Mouse (Mus musculus): ENCODE results near the gene Card14.
"Not testable (repeated sequence)": the region's sequence is repeated elsewhere in the genome, so short reads cannot be mapped to it uniquely, and the experiment has no call there.

The Card14 gene

DNA sequence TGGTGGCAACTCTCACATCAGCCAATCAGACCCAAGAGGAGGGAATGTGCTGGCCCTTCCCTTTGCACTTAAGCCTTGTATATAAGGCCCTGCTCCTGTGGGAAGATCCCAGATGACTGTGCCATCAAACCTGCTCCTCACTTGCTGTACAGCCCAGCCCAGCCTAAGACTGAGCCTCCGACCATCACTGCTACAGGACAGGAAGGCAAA, at the start of gene Card14:
TSS of gene Card14 (plus strand) at position 111 of the 210 bp plus-strand sequence.
- DNase-seq: no peak

DNA sequence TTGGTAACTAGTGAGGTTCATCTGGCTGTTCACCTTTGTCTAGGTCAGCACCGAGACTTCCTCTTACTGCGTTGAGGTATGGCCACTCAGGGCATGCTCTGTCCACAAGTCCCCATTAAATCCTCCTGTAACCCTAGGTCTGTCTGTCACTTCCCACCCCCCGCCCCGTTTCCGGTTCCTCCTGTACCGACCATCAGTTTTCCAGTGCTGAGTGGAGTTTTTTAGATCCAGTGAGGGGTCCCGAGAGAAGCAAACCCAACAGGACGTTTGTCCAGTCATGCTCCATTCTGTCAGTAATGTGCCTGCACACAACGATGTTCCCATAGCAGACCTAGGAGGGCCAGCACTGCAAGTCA, 49.4 kb upstream of the Card14 start:
- DNase-seq: no peak

DNA sequence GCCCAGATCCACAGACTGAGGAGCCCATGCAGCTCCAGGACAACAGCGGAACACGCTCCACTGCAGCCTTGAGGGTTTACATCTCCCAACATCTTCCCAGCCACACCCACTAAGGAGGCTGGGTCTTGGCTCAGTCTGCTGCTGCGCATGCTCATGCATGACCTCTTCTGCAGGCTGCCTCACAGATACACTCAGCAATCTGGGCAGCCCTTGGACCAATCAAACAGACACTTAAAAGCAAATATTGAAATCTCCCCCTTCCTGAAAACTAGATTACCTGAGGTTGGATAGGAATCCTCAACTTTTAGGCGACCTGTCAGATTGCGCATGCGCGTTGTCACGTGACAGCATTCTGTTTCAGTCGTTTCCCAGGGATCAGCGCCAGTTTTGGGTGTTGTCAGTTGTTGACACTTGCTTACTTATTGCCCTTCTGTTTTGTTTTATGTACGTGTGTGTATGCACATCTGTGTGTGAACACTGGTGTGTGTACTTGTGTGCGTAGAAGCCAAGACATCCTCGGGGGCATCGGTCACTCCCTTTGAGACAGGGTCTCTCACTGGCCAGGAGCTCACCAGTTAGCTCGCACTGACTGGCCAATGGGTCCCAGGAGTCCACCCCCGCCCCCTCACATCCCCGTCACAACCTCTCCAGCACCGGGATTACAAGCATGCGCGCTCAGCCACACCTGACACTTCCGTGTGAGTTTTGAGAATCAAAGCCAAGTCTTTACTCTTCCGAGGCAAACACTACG, 48.8 kb upstream of the Card14 start:
- peak; percentile 59 for DNase-seq

DNA sequence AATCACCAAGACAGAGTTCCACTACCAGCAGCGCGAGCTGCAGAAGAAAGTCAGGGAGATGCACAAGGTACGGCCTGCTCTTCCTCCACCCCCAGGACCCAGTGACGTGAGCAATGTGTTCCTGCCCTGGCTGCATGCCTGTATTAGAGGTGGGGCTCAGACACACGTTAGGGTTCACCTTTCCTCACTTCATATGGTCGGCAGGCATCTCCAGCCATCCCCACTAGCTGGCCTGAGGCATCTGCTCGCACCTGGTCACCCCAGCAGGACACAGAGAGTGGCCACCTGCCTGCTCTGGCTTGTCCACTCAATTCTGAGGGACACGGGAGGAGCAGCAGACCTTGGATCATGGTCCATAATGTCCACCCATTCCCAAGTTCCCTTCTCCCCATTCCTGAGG, 47.6 kb upstream of the Card14 start:
- no peak for DNase-seq

DNA sequence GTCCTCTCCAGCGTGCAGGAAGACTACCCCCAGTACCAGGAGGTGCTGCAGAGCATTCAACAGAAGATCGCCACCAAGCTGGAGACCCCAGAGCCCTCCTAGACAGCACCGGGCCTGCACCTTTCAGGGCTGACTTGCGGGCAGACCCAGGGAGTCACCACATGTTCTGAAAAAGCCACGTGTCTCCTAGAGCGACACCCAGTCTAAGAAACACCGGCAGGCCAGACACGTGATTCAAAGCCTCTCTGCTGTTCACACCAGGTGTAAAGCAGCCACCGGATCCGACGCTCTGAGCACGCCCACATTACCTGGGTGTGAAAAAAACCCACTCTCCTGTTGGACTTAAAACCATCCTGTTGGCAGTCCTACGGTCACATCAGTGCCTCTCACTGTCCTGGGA, 43.2 kb upstream of the Card14 start:
- DNase-seq: no peak

DNA sequence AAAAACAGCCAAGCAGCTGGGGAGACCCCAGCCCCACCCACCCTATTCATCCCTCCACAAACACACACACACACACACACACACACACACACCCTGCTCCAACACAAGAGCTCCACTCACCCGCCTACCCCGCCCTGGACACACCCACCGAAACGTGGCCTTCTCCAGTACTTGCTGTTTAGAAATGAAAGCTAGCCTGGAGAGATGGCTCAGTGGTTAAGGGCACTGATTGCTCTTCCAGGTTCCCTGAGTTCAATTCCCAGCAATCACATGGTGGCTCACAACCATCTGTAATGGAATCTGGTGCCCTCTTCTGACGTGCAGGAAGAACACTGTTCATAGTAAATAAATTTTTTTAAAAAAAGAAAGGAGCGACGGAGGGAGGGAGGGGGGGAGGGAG, 41.8 kb upstream of the Card14 start:
- no peak for DNase-seq

DNA sequence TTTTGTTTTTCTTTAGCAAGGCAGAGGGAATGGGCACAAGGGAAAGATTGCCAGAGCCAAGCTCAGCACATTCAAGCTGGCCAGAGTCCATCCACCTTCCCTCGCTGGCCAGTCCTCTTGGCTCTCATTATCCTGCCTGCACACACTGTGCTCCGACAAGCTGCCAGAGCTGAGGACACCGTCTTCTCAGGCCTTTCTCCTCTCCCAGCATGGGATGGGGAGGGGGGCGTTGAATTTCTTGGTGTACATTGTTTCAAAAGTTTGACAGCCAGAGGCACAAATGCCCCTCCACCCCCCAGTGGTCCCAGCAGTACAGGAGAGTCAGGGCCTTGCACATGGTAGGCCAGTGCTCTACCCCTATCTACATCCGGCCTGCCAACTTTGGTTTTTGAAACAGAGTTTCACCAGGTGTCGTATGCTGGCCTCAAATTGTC, 40.3 kb upstream of the Card14 start:
- no peak for DNase-seq

DNA sequence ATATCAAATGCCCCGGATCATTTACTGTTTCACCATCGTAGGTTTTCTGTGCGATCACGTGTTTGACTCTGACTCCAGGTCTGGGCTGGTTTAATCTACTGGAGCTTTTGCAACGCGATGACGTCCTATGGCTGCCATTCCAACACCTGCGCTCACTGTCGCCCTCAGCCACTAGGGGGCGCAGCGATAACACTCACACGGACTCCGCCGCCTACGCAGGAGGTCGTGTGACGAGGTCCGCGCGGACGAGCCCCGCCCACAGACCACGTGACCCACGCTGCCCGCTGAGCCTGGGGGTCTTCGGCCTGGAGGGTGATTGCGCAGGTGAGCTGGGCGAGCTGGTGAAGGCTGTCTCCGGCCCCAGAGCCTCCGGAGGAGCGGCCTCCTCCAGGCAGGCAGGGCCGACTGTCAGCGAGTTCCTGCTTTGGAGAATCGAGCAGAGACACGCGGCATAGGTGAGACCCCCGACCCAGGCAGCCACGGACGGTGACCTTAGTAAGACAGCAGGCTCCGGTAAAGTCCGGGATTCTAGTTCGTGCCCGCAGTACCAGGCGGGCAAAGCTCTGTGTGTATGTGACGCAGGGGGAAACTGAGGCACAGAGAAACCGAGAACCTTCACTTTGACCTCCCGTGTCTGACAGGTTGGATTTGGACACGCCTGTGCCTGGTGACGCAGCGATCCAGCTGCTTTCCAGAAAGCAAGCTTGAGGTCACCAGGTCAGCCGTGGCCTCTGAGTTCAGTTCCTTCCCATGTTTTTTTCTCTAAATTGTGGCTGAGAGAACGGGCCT, 39.6 kb upstream of the Card14 start, which contains the start of gene Gaa:
TSS of gene Gaa (plus strand) at position 120 of the 789 bp plus-strand sequence.
- DNase-seq: peak; percentile 97

DNA sequence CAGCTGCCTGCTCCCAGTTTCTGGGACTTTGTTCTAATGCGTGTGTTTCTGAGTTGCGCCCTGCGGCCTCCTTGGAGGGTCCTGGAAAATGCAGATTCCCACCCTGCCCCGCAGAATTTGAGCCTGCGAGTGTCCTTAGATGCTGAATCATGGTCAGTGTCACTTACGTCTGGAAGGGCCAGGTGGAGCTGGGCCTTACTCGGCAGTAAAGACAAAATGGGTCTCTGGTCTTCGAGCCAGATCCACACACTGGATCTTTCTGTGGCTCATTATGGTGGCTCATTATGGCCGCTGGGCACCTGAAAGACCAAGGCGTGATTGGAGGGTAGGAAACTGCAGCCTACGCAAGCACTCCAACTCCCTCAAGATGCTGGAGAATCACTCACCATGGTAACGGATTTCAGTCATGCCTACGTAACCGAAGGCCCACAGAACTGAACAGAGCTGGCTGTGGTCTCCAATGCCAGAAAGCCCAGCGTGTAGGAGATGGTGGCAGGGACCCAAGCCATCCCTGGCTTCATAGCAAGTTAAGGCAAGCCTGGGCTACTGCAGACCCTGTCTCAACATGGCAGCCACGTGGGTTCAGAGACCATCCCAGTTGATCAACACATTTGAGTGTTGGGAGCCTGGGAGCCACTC, 38.9 kb upstream of the Card14 start:
- DNase-seq: peak; percentile 35

DNA sequence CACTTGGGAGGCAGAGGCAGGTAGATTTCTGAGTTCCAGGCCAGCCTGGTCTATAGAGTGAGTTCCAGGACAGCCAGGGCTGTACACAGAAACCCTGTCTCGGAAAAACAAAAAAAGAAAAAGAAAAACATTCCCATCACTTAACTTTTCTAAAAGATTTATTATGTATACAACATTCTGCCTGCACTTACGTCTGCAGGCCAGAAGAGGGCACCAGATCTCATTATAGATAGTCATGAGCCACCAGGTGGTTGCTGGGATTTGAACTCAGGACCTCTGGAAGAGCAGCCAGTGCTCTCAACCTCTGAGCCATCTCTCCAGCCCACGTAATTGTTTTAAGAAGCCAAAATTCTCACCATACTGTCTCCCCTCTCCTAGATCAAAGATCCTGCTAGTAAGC, 35.1 kb upstream of the Card14 start:
- not testable (repeated sequence) for DNase-seq

DNA sequence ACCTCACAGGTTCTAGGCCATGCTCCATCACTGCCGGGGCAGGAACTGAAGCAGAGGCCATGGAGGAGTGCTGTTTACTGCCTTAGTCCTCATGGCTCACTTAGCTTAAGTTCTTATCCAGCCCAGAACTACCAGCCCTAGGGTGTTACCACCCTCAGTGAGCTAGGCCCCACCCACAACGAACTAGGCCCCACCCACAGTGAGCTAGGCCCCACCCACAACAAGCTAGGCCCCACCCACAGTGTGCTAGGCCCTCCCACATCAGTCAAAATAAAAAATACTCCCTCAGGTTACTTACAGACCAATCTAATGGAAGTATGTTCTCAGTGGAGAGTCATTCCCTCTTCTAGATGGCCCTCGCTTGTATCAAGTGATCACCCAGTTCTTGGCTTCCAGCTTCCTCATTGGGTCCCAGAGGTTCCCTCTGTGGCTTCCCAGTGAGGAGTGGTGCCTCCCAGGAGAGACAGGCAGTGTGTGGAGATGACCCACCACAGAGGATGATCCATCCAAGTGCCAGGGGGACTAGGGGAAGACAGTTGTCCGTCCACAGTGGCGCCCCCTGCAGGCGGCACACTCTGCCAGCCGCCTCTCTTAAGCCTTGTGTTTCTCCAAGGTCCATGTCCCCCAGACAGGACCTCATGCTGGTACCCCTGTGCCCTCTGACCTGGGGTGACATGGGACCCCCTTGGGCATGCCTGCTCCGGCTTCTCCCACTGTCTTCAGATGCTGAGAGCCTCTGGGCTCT, 34.2 kb upstream of the Card14 start:
- DNase-seq: no peak

DNA sequence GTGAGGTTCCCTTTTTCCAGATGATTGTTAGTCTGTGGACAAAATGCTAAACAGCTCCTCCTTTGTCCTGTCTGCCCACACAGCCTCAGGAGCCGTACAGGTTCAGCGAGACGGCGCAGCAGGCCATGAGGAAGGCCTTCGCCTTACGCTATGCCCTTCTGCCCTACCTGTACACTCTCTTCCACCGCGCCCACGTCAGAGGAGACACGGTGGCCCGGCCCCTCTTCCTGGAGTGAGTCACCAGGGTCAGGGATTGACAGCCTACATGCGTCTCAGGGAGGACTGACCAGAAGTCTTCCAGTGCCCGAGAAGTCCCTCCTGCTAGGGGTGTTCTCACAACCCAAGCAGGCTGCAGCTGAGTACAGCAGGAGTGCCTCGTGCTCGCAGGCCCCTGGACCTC, 26.5 kb upstream of the Card14 start:
- DNase-seq: no peak

DNA sequence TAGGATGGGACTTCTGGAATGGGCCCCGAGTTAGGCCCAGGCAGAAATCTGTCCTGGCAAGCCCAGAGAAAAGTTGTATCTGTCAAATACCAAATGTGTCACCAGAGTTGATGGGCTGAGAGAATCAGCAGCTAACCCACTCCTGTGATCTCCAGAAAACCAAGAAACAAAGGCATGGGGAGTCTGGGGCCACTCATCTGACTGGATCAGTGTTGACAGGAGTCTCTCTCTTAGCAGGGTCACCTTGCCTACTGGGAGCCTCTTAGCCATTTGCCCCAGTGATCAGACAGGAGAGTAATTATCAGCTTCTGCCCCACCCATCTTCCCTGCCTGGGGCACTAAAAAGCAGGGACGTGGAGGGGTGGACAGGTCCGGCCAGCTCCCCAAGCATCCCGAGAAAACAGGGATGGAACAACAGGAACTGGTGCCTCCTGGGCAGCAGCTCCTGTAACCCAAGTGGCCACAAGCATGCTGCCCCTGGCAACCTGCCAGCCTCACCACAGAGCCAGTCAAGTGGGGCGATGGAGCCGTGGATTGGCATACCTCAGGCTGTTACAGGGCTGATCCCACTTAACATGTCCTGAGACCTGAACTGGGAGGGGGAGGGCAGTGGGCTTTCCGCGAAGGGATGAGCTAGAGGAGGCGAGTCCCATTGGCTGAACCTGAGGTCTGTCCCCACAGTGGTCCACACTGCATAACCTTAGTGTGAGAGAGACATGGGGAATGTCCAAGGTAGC, 21.6 kb upstream of the Card14 start:
- DNase-seq: peak; percentile 43

DNA sequence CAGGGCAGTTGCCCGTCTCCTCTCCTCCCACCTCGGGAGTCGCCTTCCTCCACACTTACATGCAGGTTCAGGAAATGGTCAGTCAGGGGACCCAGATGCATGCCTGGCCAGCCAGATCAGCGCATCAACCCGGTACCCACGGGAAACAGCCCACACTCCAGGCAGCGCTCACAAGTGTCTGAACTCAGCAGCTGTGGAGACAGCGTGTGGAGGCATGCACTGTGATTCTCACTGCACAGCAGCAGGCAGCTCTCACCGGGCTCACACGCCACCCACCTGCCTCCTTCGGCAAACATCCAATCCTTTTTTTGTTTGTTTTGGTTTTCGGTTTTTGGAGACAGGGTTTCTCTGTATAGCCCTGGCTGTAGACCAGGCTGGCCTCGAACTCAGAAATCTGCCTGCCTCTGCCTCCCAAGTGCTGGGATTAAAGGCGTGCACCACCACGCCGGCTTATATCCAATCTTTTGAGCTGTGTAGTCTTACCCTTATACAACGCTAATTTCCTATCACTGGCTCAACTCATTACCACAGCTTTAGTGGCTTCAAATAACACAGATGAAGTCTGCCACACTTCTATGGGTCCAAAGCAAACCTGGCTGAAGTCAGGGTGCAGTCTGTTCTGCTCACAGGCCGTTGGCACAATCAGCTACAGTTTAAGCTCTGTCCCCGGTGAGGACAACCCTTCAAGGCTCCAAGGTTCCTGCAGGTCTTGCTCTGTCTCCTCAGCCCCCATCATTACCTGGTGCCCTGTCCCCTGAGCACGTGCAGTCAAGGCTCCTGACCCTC, 20.2 kb upstream of the Card14 start:
- DNase-seq: no peak

DNA sequence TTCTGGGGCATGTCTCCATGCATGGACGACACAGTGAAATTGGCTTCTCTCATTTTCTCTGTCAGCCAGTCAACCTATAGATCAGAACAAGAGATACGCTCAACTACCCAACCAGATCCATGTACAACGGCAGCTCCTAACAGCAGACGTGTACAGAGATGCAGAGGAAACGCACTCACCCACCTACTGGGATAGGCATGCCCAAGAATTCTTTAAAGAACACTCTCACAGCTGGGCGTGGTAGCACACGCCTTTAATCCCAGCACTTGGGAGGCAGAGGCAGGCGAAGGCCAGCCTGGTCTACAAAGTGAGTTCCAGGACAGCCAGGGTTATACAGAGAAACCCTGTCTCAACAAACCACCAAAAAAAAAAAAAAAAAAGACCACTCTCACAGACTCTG, 14.7 kb upstream of the Card14 start:
- not testable (repeated sequence) for DNase-seq

DNA sequence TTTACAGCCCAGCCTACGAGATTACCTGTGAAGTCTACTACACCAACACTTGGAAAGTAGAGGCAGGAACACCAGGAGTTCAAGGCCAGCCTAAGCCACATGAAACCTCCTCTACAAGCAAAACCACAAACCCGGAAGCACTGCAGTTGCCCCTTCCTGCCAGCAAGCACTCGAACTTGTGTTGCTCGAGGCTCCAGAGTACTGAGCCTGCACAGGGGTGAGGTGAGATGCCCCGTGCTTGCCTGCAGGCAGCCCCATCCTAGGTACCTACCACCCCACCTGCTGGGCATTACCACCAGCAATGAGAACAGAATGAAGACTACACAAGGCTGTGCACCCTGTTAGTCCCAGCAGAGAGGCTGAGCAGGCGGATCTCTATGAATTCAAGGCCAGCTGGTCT, 9.6 kb upstream of the Card14 start:
- DNase-seq: no peak

DNA sequence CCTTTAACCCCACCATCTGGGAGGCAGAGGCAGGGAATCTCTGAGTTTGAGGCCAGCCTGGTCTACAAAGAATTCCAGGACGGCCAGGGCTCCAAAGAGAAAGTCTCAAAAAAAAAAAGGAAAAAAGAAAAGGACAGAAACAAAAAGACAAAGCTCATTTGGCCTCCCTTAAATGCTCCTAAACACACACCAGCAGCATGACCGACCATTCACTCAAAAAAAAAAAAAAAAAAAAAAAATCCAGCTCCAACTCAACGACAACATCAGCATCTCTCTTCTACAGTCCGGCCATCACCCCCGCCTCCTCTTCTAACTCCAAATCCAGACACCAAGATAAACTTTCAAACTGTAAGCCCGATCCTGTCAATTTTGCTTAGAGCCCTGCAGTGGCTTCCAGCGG, 8.7 kb upstream of the Card14 start:
- DNase-seq: no peak

DNA sequence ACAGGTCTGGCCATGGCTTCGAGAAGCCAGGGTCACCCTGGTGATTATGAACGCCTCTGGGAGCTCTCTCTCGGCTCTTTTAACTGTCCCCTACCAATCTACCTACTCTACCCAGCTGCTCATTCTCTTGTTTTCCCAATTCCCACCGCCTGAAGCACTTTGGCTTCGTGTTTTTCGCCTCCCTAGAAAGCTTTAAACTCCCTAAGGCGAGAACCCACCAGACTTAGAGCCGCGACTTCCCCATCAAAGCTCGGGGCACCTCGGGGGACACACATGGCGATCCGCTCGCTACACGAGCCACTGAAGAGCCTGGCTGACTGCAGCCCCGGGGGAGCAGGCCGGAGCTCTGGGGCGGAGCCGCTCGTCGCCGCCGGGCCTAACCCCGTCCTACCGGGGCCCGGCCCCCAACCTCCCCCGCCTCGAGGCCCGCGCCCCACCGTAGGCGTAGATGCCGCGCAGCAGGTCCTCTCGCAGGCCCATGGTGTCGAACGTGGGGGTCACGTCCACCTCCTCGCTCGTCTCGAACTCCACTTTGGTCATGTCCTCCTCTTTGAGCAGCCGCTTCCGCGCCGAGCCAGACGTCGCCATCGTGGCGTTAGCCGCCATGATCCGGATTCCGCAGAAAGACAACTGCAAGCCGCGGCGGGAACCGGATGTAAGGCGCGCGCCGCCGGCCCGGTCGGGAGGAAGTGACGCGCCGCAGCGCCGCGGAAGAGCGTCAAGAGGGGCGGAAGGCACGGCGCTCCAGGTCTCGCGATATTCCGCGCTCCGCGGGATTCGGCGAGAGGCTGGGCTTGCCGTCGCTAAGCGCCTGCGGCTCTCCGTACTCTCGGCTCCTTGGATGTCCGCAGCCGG, 8.0 kb upstream of the Card14 start, which contains the start of gene Eif4a3:
TSS of gene Eif4a3 (minus strand) at position 699 of the 855 bp plus-strand sequence.
- peak; percentile 98 for DNase-seq

DNA sequence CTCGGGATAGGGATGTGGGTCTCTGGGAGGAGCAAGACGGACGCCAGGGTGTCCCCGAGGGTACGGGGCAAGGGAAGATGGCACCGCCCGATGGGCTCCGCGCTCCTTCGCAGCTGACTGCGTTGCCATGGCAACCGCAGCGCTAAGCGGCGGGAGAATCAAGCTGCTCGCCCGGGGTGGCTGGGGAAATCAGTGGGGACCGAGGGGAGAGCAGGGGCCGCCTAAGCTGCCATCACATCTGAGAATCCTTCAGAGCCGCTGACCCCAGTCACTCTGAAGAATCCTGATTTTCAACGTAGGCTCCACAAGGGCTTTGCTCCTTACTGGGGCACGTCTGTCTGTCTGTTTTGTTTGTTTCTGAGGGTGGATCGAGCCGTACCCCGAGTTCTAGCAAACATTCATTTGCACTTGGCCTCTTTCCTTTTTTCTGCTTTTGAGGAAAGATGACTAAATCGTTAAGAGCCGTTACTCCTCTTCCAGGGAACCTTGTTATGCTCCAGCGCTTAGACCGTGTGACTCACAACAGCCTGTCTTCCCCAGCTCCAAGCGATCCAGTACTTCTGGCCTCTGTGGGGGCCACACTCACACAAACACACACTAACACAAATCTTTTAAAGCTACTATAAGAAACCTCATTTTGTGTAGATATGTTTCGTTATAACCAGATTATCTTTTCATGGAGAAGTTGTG, 7.2 kb upstream of the Card14 start:
- DNase-seq: no peak

DNA sequence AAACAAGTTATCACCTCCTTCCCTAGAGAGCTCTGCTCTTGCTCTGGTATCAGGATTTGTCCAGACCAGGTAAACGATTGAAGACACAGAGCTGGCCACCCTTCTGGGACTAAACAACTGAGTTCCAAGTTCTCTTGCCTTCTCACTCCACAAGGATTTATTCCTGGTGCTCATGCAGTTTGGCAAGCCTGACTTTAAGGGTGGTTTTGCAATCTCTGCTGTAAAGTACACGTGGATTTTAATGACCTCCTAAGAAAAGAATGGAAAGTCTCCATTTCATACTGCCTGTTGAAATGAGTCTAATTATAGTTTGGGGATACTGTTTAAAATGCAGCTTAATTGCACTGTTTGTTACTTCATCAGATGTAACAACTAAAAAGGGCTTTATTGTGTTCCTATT, 6.6 kb upstream of the Card14 start:
- DNase-seq: no peak
